Mouse (Mus musculus): ENCODE data around the gene Abcg5.

Gene Abcg5

DNA sequence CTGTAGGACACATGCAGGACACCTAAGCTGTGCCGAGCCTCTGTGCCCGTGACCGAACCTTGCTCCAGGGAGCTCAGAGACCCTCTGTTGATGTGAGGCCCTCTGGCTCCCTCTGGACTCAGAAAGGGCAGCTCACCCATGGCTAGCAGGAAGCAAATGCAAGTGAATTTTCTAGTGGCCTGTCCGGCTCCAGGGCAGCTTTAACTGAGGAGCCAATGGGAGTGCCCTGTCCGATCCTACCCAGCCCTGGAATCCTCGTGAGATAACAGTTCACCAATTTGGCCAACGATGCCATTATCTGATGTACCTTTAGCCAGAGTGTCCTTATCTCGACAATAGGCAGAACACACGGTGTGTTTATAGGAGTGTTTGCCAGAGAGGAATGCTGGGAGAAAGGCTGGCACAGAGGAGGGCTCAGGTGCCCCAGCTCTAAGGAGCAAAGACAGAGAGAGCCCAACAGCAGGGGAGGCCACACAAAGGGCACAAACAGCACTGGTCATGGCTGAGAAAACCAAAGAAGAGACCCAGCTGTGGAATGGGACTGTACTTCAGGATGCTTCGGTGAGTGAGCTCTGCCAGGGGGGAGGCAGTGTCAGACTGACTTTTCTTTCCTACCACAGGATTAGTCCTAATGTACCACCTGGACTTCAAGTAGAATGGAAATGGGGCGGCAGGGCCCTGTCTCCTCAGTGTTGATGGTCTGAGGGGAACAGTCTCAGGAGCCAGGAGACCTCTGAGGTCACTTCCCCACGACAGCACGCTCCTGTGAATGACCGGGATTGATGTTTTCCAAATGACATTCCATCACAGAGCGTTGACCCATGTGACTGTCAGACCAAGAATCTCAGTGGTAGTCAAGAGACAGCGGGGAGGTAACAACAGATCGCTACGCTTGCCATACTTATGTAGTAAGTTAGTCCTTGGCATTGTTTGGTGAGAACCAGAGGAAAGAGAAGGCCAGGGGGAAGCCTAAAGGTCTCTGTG lies at the start of gene Abcg5:
Gene Abcg5 (minus strand): TSS at position 278 of the 984 bp plus-strand sequence.
- no peak for DNase-seq (ENCODE audit: low read depth, low spot score)

DNA sequence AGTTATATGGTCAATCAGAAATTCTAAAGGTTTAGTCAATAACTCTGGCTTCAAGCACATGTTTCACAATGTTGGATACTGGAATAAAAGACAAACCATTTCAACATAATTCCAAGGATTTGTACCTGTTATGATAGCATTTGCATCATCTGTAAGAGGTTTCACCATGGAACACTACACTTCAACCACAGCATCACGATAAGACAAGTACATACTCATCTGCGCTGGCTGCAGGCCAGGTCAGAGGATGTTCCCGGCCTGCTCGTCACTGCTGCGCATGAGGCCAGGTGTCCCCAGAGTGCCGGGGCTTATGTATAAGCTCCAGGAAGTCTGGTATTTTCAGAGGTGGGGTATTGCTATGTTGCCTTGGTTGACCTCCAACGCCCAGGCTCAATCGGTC lies 49.8 kb upstream of the Abcg5 start:
- DNase-seq (ENCODE audit: low read depth, low spot score): no peak

DNA sequence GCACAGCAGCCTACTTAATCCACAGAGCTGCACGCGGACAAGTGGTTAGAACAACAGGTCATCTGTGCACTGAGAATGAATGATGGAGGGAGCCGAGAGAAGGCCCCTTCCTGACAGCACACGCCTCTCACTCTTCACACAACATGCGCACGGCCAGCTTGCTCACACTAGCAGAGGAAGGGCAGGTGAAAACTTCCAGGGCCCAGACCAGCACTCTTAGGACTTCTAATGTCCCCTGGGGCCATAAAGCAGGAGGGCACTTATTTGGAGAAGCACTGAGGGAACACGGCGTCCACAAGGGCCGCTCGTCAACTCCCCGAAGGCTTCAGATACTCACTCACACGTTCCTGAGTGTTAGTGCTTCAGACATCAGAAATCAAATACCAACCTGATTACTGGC lies 48.5 kb upstream of the Abcg5 start:
- no peak for DNase-seq (ENCODE audit: low read depth, low spot score)

DNA sequence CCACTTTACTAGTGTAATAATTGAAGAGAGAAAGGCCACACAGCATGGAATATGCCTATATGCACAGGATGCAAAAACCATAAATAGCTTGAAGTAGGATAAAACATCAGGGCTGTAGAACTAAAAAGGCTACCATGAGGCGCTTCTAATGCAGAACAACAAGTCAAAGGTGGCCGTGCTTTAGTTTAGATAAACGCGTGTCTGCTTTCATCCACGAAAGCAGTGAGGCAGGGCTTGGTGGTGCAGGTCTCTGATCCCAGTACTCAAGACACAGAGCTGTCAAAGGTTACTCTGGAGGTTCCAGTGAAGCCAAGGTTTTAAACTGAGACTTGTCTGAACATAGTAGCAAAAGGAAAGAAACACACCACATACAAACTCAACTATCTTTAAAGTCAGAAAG lies 46.3 kb upstream of the Abcg5 start:
- DNase-seq (ENCODE audit: low read depth, low spot score): no peak

DNA sequence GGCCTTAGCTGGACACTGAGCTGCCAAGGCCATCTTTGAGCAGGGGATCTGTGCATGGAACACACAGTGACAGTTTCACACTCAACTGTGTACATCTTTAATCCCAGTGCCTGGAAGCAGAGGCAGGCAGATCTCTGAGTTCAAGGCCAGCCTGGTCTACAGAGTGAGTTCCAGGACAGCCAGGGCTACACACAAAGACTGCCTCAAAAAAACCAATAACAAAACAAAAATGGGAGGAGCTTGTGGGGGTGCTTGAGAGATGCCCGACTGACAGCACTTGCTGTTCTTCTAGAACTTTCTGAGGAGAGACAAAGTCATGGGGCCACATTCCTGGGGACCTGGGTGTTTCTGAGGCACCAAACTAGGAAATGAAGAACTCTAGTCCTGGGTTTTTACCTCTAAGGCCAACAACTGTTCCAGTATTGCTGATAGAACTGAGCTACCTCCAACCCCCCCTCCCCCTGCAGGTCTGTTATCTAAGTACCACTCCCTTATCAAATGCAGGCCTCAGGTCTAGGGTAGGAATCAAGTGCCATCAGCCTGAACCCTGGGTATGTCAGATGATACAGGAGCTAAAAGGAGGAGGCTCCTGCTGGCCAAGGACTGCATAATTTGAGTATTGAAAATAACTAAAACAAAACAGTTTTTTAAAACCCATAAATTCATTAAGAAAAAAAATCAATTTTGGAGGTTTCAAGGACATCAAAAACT lies 45.5 kb upstream of the Abcg5 start:
- no peak for DNase-seq (ENCODE audit: low read depth, low spot score)

DNA sequence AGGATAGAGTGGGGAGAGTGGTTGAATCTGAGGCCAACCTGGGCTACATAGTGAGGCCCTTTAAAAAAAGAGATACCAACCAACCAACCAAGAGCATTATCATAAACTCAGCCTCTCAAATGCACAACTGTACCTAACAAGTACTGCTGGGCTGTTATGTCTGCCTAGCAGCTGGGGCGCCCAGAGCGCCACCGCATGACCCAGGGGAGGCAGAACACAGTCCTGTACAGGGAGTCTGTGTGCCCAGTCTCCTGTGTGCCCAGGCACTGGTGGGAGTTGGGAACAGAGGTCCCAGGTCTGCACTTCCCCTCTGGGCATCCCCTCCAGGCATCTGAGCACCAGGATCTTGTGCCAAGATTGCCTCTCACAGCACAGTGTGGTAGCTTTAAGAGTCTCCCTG lies 42.4 kb upstream of the Abcg5 start:
- no peak for DNase-seq (ENCODE audit: low read depth, low spot score)

DNA sequence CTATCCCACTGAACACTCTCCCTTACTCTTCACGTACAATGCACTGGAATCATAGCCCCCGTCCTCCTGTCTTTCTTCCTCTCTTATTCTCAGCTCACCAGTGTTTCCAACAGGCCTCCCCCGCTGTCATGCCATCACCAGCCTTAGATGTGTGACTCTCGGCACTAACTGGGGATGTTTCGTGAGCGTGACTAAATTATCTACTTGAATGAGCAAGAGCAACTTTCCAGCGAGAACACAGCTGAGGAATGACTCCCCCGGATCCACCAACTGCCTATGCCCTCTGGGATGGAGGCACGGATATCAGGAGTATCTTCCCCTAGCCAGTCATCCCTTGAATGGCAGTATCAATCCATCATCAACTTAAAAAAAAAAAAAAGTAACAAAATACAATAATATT lies 41.2 kb upstream of the Abcg5 start:
- DNase-seq (ENCODE audit: low read depth, low spot score): no peak

DNA sequence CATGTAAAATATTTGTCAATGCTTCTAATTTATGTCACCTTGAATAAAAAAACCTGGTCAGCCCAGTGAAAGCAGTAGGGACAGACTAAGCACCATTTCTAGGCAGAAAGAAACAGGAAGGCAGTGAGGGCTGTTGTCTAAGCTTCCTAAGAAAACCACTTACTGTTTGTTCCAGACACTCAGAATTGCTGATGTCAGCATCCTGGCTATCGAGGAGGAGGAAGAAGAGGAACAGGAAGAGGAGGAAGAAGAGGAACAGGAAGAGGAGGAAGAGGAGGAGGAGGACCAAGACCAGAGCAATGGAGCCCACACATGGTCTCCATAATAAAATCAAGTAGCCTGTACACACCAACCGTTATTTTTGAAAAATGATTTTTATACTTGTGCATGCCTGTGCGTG lies 36.3 kb upstream of the Abcg5 start:
- no peak for DNase-seq (ENCODE audit: low read depth, low spot score)

DNA sequence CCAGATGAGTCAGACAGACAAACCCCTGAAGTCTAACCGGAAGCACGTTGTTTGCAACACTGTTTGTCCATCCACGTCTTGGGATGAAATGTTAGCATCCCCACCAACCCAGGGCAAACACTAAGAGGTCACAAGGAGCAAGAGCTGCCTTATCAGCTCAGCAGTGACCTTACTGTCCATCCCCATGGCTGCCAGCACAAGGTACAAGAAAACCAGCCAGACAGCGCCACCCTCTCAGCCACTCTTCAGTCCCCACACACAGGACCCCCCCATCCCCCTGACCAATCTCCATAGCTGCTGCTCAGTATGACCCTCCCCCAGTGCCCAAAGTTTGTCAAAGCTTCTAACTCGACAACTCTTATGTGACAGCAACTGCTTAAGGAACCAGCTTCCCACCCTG lies 34.6 kb upstream of the Abcg5 start:
- DNase-seq (ENCODE audit: low read depth, low spot score): no peak

DNA sequence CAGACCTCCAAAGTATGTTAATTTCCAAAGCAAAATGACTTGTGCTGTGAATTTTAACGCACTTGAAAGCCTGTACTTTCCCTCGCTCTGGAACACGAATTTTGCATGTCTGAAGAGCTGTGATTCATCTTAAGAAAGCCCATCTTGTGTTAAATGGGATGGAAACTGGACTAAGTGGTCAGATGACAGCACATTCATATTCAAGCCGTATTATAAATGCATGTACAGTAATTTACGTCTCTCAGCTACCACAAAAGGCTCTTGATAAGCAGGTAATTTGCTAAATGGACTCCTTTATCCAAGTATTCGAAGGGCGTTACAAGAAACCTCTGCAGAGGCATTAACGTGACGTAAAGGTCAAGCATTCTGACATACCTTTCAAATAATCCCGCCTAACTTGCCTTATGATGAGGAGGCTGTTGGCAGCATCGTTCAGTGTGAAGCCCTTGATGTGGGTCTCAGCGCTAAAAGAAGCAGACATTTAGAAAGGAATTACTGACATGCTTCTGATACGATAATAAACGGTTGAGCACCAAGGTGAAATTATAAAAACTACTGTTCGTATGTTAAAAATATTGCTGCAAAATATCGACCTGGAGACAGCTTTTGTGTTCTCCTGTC lies 33.6 kb upstream of the Abcg5 start:
- DNase-seq (ENCODE audit: low read depth, low spot score): no peak

DNA sequence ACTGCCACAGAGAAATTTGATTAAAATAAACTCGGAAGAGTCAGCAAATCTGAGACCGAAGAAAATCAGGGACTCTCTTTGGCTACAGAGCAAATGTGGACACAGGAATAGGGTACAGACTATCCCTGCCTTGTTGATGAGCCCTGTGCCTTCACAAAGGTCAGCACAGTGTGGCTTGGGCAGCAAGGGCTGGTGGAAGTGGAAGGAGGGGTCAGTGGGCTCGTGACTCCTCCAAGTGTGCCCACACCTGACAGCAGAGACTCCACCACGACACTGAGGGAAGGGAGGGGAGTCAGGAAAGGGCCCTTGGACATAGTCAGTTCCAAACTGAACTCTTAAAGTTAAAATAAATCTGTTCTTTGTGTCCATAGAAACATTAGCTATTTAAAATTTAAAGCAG lies 32.1 kb upstream of the Abcg5 start:
- DNase-seq (ENCODE audit: low read depth, low spot score): no peak

DNA sequence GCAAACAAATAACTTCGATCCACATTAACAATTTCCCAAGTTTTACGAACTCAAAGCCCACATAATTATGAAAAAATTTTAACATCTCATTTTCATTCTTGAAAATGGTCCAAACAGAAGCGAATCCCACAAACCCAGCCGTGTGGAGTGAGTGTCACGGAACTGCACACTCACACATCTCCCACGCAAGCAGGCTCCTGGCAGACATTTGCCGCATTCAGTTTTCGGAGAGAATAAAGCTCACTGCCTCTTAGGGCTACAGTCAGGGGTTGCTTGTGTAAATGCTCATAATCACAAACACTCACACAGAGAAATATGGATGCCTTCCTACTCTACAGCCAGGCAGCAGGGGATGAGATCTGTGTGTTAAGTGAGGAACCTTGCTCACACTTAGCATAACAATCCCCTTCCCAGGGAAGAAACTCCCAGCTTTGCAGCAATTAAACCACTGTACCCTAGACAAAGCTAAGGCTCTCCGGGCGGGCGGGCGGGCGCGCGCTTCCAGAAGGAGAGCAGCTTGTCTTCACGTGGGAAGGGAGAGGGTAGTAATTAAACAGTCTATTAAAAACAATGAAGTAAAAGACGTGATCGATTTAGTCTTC lies 30.9 kb upstream of the Abcg5 start:
- DNase-seq (ENCODE audit: low read depth, low spot score): no peak

DNA sequence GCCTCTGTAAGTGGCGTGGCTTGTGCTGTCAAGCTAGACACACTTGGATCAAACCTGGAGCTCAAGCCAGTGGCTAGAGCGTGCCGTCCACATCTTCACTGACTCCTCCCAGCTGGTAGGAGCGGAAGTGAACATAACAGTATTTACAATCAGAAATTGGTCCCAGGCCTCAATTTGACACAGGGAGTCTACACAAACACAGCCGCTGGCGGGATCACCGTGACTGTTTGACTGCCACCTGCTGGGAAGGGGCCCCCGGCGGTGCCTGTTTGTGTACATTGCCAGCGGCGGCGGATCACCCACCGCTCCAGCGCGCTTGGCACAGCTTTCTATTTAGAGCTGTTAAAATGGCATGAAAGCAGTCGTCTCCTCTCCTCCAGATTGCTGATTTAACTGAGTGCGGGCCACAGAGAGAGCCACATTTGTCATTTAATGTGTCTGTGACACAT lies 26.6 kb upstream of the Abcg5 start:
- peak; percentile 11 for DNase-seq (ENCODE audit: low read depth, low spot score)

DNA sequence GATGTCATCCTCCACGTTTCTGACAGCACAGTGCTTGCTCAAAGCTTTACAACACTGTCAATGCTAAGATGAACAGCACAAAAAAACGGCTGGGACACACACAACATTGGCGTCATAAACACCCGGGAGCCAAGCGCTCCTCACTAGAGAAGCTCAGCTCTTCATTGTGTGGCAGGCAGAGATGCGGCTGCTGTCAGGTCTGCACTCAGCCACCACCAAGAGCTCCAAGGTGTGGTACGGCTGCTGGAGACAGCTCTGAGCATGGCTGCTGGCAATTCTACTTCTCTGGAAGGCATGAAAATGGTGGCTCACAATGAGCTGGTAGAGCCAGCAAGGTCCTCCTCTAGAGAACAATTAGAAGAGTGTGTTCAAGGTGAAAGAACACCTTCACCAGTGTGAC lies 26.0 kb upstream of the Abcg5 start:
- no peak for DNase-seq (ENCODE audit: low read depth, low spot score)

DNA sequence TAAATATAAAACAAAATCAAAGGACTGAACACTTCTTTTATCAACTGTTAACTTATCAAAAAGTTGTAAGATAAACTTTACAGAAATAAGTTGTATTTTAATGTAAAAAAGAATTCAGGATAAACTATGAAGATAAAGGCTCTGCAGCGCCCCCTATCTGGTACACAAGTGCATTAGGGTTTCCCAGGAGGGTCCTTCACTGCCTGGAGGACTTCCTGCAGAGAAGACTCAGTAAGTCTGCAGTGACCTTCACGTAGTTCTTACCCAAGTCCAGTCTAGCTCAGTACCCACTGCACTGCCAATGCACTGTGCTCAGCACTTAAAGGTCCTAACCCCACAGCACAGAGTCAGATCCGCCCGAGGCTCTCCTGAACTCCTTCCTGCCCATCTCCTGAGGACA lies 24.6 kb upstream of the Abcg5 start:
- no peak for DNase-seq (ENCODE audit: low read depth, low spot score)

DNA sequence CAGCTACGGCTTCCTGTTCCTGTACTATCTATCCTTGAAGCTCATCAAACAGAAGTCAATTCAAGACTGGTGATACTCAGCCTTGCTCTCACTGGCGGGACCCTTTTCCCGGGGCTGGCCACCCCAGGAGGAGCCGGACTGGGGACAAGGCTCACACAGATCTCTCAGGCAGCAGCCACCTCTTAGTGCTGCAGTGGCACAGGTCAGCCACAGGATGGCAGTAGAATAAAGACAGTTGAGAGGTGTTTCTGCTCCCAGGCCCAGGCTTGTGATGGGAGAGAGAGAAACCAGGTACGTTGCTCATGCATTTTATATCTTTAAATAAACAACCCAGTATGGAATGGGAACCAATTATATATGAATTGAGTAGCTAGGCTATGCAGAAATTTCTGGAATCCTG lies 15.9 kb upstream of the Abcg5 start:
- DNase-seq (ENCODE audit: low read depth, low spot score): peak; percentile 40

DNA sequence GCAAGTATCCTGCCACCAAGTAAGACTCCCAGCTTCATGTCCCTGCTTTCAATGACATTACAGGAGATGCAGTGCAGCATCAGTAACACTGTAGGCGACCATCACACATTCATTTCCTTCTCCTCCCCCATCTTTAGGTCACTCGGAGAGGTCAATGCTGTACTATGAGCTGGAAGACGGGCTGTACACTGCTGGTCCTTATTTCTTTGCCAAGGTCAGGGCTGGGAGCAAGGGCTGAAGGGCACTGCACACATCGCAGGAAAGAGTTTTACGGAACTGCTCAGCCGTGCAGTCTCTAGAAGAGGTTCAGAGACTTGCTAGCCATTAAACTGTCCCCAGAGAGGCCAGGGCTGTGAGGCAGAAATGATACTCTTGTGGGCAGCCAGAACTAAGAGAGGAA lies 13.7 kb upstream of the Abcg5 start:
- no peak for DNase-seq (ENCODE audit: low read depth, low spot score)

DNA sequence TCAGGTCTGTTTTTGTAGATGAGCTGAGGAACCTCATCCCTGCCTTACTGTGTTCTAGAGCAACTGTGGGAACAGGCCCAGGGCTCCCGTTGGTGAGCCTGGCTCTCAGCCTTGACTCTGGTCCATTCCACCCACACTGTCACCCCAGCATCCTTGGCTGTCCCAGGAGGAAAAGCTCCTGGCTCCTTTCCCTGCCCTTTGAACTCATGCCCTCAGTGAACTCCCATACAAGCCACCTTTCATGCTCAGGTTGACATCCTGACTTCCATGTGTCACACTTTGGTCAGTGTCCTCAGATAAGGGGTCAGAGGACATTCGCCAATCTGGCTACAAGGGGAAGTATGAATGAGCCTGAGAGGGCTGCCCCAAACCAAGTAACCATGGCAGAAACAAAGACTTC lies 10.9 kb upstream of the Abcg5 start:
- no peak for DNase-seq (ENCODE audit: low read depth, low spot score)

DNA sequence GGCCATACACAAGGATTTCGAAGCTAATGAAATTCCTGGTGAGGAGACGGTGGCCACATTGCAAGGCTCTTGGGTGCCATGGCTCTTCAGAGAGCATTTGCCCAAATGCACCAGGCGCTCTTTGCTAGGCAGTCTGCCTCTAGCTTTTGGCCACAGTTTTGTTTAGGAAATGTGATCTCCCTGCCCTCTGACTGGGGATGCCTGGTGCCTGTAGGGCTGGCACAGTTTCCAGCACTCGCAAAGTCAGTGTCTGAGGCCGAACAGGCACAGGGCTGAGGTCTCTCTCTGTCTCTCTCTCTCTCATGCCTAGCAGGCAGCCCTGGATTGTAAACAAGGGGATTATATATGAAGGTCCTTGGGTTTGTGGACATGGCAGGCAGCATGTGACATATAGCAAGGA lies 7.3 kb upstream of the Abcg5 start:
- DNase-seq (ENCODE audit: low read depth, low spot score): no peak

DNA sequence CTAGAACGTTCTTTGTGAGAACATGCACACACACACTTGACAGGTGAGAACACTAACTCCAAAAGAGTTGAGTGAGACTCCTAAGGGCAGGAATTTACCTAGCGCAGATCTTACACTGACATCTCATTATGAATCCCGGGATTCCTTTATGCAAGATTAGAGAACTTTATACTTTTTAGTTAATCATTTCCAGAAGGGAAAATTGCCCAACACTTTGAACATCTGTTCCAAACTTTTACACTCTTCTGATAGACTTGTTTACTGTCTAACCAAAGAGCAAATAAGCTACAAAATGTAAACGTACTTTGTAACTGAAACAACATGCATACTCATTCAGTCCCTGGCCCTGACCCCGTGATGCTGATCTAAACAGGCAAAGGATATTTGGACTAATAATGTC lies 6.5 kb upstream of the Abcg5 start:
- no peak for DNase-seq (ENCODE audit: low read depth, low spot score)

DNA sequence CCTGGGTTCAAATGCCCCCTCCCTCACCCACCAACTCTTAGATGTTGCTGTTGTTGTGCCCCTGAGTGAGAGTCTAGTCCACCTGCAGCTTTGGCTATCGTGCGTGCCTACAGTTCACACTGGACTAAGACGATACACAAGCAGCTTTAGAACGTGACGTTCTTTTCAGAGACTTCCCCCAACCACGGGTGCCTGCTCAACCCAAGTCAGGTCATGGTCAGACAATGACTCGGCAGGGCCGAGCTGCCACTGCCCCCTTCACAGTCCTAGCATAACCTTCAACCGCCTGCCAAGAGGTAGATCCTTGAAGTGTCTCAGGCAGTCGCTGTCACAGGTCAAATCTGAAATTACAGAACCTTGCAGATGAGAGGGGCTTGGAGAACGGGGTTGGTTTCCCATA lies 6.0 kb upstream of the Abcg5 start:
- DNase-seq (ENCODE audit: low read depth, low spot score): no peak

DNA sequence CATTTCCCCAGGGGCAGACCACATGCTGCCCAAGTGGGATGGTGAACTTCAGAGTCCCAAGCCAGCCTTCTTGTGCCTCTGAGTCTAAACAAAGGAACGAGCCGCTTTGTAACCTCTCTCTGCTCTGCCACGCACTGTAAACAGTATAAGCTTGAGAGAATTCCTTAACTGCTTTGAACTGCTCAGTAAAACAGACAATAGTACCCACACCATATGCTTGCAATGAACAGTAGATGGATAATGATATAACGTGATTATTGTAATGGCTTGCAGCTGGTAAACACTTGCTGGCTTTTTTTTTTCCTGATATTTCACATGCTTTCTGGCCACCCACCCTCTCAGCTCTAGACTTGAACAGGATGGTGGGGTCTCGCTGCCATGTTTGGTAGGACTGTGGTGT lies 5.2 kb upstream of the Abcg5 start:
- DNase-seq (ENCODE audit: low read depth, low spot score): no peak
